Mouse (Mus musculus): ENCODE results near the gene Tspoap1. TPM values are rescaled to one million over a fixed set of nuclear protein-coding genes. Genes with fewer than 3 reads are reported as not detected.

Tspoap1 gene
- polyA plus RNA-seq, 1 experiment = 27.9 TPM

- H3K27ac ChIP-seq (ENCODE audit: control insufficient read depth, insufficient read depth, low read length) = no peak overlapping the region
- no peaks in the 10 kb centered on the region for H3K27me3 ChIP-seq (ENCODE audit: control insufficient read depth, insufficient read depth, low read length)
- no peak for DNase-seq
- 97% methylated on average over 3 of the region's 3 CpGs for whole genome bisulfite sequencing
- no peaks in the 10 kb centered on the region for H3K4me1 ChIP-seq (replicated peaks; ENCODE audit: control insufficient read depth, insufficient read depth, low read length)
- H3K4me3 ChIP-seq (ENCODE audit: control insufficient read depth, insufficient read depth, low read length) = no peak overlapping the region
- H3K36me3 ChIP-seq (ENCODE audit: control insufficient read depth, insufficient read depth, low read length) = no peaks in the 10 kb centered on the region
- no peak for TF ChIP-seq CTCF (IDR thresholded peaks at IDR 0.05; ENCODE audit: borderline replicate concordance, control insufficient read depth, extremely low read depth, insufficient read depth, low read length, poor library complexity)
These were observed 12.0 kb downstream of the Tspoap1 start for GRCm38 (mm10) chr11:87772354-87772753.

- Histone ChIP-seq H3K4me3 (ENCODE audit: control insufficient read depth, insufficient read depth, low read length) (no peak overlapping the region), H3K36me3 (ENCODE audit: control insufficient read depth, insufficient read depth, low read length) (no peaks in the 10 kb centered on the region), H3K27me3 (ENCODE audit: control insufficient read depth, insufficient read depth, low read length) (no peaks in the 10 kb centered on the region), H3K27ac (ENCODE audit: control insufficient read depth, insufficient read depth, low read length) (no peak overlapping the region), H3K4me1 (replicated peaks; ENCODE audit: control insufficient read depth, insufficient read depth, low read length) (no peaks in the 10 kb centered on the region; the same call in 1 of the 2 replicates)
- 58% methylated on average over 30 of the region's 32 CpGs for WGBS
- DNase-seq = peak; percentile 39
- no peak for TF ChIP-seq CTCF (IDR thresholded peaks at IDR 0.05; ENCODE audit: borderline replicate concordance, control insufficient read depth, extremely low read depth, insufficient read depth, low read length, poor library complexity)
- no peak for TF ChIP-seq POLR2A (IDR thresholded peaks at IDR 0.05; ENCODE audit: control insufficient read depth, extremely low read depth, insufficient read depth, low read length, poor library complexity)
These were observed 17.9 kb downstream of the Tspoap1 start for GRCm38 (mm10) chr11:87778100-87778765.

GRCm38 (mm10) chr11:87778915-87779314, 18.6 kb downstream of the Tspoap1 start:
- DNase-seq = no peak
- no peaks in the 10 kb centered on the region; the same call in 1 of the 2 replicates for H3K4me1 ChIP-seq (replicated peaks; ENCODE audit: control insufficient read depth, insufficient read depth, low read length)
- no peak for TF ChIP-seq CTCF (IDR thresholded peaks at IDR 0.05; ENCODE audit: borderline replicate concordance, control insufficient read depth, extremely low read depth, insufficient read depth, low read length, poor library complexity)
- TF ChIP-seq POLR2A (IDR thresholded peaks at IDR 0.05; ENCODE audit: control insufficient read depth, extremely low read depth, insufficient read depth, low read length, poor library complexity) = no peak
- H3K27me3 ChIP-seq (ENCODE audit: control insufficient read depth, insufficient read depth, low read length) = no peaks in the 10 kb centered on the region
- no peak overlapping the region for H3K4me3 ChIP-seq (ENCODE audit: control insufficient read depth, insufficient read depth, low read length)
- H3K36me3 ChIP-seq (ENCODE audit: control insufficient read depth, insufficient read depth, low read length) = no peaks in the 10 kb centered on the region
- H3K27ac ChIP-seq (ENCODE audit: control insufficient read depth, insufficient read depth, low read length) = no peak overlapping the region
- 89% methylated on average over 12 of the region's 12 CpGs for WGBS

- Histone ChIP-seq H3K4me3 (ENCODE audit: control insufficient read depth, insufficient read depth, low read length) (no peak overlapping the region), H3K27me3 (ENCODE audit: control insufficient read depth, insufficient read depth, low read length) (no peaks in the 10 kb centered on the region), H3K36me3 (ENCODE audit: control insufficient read depth, insufficient read depth, low read length) (no peaks in the 10 kb centered on the region), H3K4me1 (replicated peaks; ENCODE audit: control insufficient read depth, insufficient read depth, low read length) (no peaks in the 10 kb centered on the region; the same call in 1 of the 2 replicates), H3K27ac (ENCODE audit: control insufficient read depth, insufficient read depth, low read length) (no peak overlapping the region)
- no peak for DNase-seq
- WGBS = 85% methylated on average over 4 of the region's 4 CpGs
- TF ChIP-seq CTCF (IDR thresholded peaks at IDR 0.05; ENCODE audit: borderline replicate concordance, control insufficient read depth, extremely low read depth, insufficient read depth, low read length, poor library complexity) (no peak), POLR2A (IDR thresholded peaks at IDR 0.05; ENCODE audit: control insufficient read depth, extremely low read depth, insufficient read depth, low read length, poor library complexity) (no peak)
These were observed 19.1 kb downstream of the Tspoap1 start for GRCm38 (mm10) chr11:87779392-87779791.

- Histone ChIP-seq H3K4me1 (replicated peaks; ENCODE audit: control insufficient read depth, insufficient read depth, low read length) (no peaks in the 10 kb centered on the region; the same call in 1 of the 2 replicates), H3K27me3 (ENCODE audit: control insufficient read depth, insufficient read depth, low read length) (no peaks in the 10 kb centered on the region), H3K36me3 (ENCODE audit: control insufficient read depth, insufficient read depth, low read length) (no peaks in the 10 kb centered on the region), H3K4me3 (ENCODE audit: control insufficient read depth, insufficient read depth, low read length) (no peak overlapping the region), H3K27ac (ENCODE audit: control insufficient read depth, insufficient read depth, low read length) (no peak overlapping the region)
- no peak for TF ChIP-seq CTCF (IDR thresholded peaks at IDR 0.05; ENCODE audit: borderline replicate concordance, control insufficient read depth, extremely low read depth, insufficient read depth, low read length, poor library complexity)
- no peak for TF ChIP-seq POLR2A (IDR thresholded peaks at IDR 0.05; ENCODE audit: control insufficient read depth, extremely low read depth, insufficient read depth, low read length, poor library complexity)
- DNase-seq = no peak
- WGBS = 93% methylated on average over 8 of the region's 8 CpGs
These were observed 19.8 kb downstream of the Tspoap1 start for GRCm38 (mm10) chr11:87780130-87780529.

GRCm38 (mm10) chr11:87790088-87790487, 29.7 kb downstream of the Tspoap1 start:
- Histone ChIP-seq H3K4me3 (ENCODE audit: control insufficient read depth, insufficient read depth, low read length) (no peak overlapping the region), H3K36me3 (ENCODE audit: control insufficient read depth, insufficient read depth, low read length) (no peaks in the 10 kb centered on the region), H3K4me1 (replicated peaks; ENCODE audit: control insufficient read depth, insufficient read depth, low read length) (no peaks in the 10 kb centered on the region), H3K27me3 (ENCODE audit: control insufficient read depth, insufficient read depth, low read length) (no peaks in the 10 kb centered on the region), H3K27ac (ENCODE audit: control insufficient read depth, insufficient read depth, low read length) (no peak overlapping the region)
- DNase-seq = no peak
- TF ChIP-seq CTCF (IDR thresholded peaks at IDR 0.05; ENCODE audit: borderline replicate concordance, control insufficient read depth, extremely low read depth, insufficient read depth, low read length, poor library complexity) = no peak
- no peak for TF ChIP-seq POLR2A (IDR thresholded peaks at IDR 0.05; ENCODE audit: control insufficient read depth, extremely low read depth, insufficient read depth, low read length, poor library complexity)
- WGBS = 70% methylated on average over 6 of the region's 6 CpGs

- Histone ChIP-seq H3K4me3 (ENCODE audit: control insufficient read depth, insufficient read depth, low read length) (no peak within 1 kb of the TSS), H3K27ac (ENCODE audit: control insufficient read depth, insufficient read depth, low read length) (no peak within 1 kb of the TSS)
These were observed 33.1 kb downstream of the Tspoap1 start, which contains the start of gene Mpo for GRCm38 (mm10) chr11:87793460-87793859. Gene Mpo (plus strand): TSS chr11:87793581.

More at GRCm38 (mm10) chr11:87793460-87793859, 33.1 kb downstream of the Tspoap1 start, which contains the start of gene Mpo:
- DNase-seq = no peak
- Histone ChIP-seq H3K27me3 (ENCODE audit: control insufficient read depth, insufficient read depth, low read length) (no peaks in the 10 kb centered on the region), H3K4me1 (replicated peaks; ENCODE audit: control insufficient read depth, insufficient read depth, low read length) (no peaks in the 10 kb centered on the region), H3K36me3 (ENCODE audit: control insufficient read depth, insufficient read depth, low read length) (no peaks in the 10 kb centered on the region)
- TF ChIP-seq CTCF (IDR thresholded peaks at IDR 0.05; ENCODE audit: borderline replicate concordance, control insufficient read depth, extremely low read depth, insufficient read depth, low read length, poor library complexity) = no peak
- no peak for TF ChIP-seq POLR2A (IDR thresholded peaks at IDR 0.05; ENCODE audit: control insufficient read depth, extremely low read depth, insufficient read depth, low read length, poor library complexity)
- WGBS = 31% methylated on average over 3 of the region's 3 CpGs
